Mouse (Mus musculus): ENCODE results near the gene Olfr1505. TPM values are rescaled to one million over a fixed set of nuclear protein-coding genes. Genes with fewer than 3 reads are reported as not detected.

Gene Olfr1505
- not detected for polyA plus RNA-seq (2014; fragmentation: Illumina TruSeq; extraction: RNeasy Lipid Tissue Mini Kit (QIAGEN cat#74804); ENCODE audit: low read depth, low replicate concordance)

GRCm38 (mm10) chr19:13913230-13913629, at the start of gene Olfr1505:
Gene Olfr1505, plus strand, starts transcription at chr19:13913530.

GRCm38 (mm10) chr19:13897828-13898227, 15.5 kb upstream of the Olfr1505 start, which contains the start of gene Olfr1504:
Gene Olfr1504, minus strand, starts transcription at chr19:13897928.

Other genes with a start within 250 kb of the Olfr1505 start
- gene Olfr1491, start 216.3 kb upstream of the Olfr1505 start, polyA plus RNA-seq (2014; fragmentation: Illumina TruSeq; extraction: RNeasy Lipid Tissue Mini Kit (QIAGEN cat#74804); ENCODE audit: low read depth, low replicate concordance), result not detected
- not detected for gene Olfr1493-ps1, start 190.3 kb upstream of the Olfr1505 start, polyA plus RNA-seq (2014; fragmentation: Illumina TruSeq; extraction: RNeasy Lipid Tissue Mini Kit (QIAGEN cat#74804); ENCODE audit: low read depth, low replicate concordance)
- not detected for gene Olfr1494, start 173.8 kb upstream of the Olfr1505 start, polyA plus RNA-seq (2014; fragmentation: Illumina TruSeq; extraction: RNeasy Lipid Tissue Mini Kit (QIAGEN cat#74804); ENCODE audit: low read depth, low replicate concordance)
- gene Olfr1495, start 148.9 kb upstream of the Olfr1505 start, polyA plus RNA-seq (2014; fragmentation: Illumina TruSeq; extraction: RNeasy Lipid Tissue Mini Kit (QIAGEN cat#74804); ENCODE audit: low read depth, low replicate concordance), result not detected
- not detected for gene Olfr1496, start 135.7 kb upstream of the Olfr1505 start, polyA plus RNA-seq (2014; fragmentation: Illumina TruSeq; extraction: RNeasy Lipid Tissue Mini Kit (QIAGEN cat#74804); ENCODE audit: low read depth, low replicate concordance)
- not detected for gene Olfr1497, start 115.3 kb upstream of the Olfr1505 start, polyA plus RNA-seq (2014; fragmentation: Illumina TruSeq; extraction: RNeasy Lipid Tissue Mini Kit (QIAGEN cat#74804); ENCODE audit: low read depth, low replicate concordance)
- gene Olfr1499, start 94.1 kb upstream of the Olfr1505 start, polyA plus RNA-seq (2014; fragmentation: Illumina TruSeq; extraction: RNeasy Lipid Tissue Mini Kit (QIAGEN cat#74804); ENCODE audit: low read depth, low replicate concordance), result not detected
- gene Olfr1500, start 83.0 kb upstream of the Olfr1505 start, polyA plus RNA-seq (2014; fragmentation: Illumina TruSeq; extraction: RNeasy Lipid Tissue Mini Kit (QIAGEN cat#74804); ENCODE audit: low read depth, low replicate concordance), result not detected
- gene Olfr1501, start 62.8 kb upstream of the Olfr1505 start, polyA plus RNA-seq (2014; fragmentation: Illumina TruSeq; extraction: RNeasy Lipid Tissue Mini Kit (QIAGEN cat#74804); ENCODE audit: low read depth, low replicate concordance), result not detected
- gene Olfr1502, start 51.7 kb upstream of the Olfr1505 start, polyA plus RNA-seq (2014; fragmentation: Illumina TruSeq; extraction: RNeasy Lipid Tissue Mini Kit (QIAGEN cat#74804); ENCODE audit: low read depth, low replicate concordance), result not detected
- gene Olfr1504, start 15.6 kb upstream of the Olfr1505 start, polyA plus RNA-seq (2014; fragmentation: Illumina TruSeq; extraction: RNeasy Lipid Tissue Mini Kit (QIAGEN cat#74804); ENCODE audit: low read depth, low replicate concordance), result not detected